Mouse (Mus musculus) cortical plate, adult 2 months (tissue): Measurements from ENCODE around the gene Smg6.

Experiments used
- CTCF ChIP-seq: fragments of 200-500 bp; IDR thresholded peaks from 2 replicates; pipeline ENCODE4 v1.5.1; 2011; ENCODE audit warnings: mild to moderate bottlenecking, control low read depth, low read length; ENCODE audit not compliant: insufficient read depth; ENCODE audit errors: extremely low read depth
- POLR2A ChIP-seq: fragments of 200-500 bp; IDR thresholded peaks from 2 replicates; pipeline ENCODE4 v1.6.1; 2011; ENCODE audit warnings: mild to moderate bottlenecking, low read length, control low read depth; ENCODE audit not compliant: insufficient read depth; ENCODE audit errors: extremely low read depth

GRCm38 (mm10) chr11:75027616-75028015, 102.0 kb downstream of the Smg6 start:
- TF ChIP-seq POLR2A = no peak
- TF ChIP-seq CTCF = no peak
